Mouse (Mus musculus): ENCODE measurements around the gene Ift43.

DNA sequence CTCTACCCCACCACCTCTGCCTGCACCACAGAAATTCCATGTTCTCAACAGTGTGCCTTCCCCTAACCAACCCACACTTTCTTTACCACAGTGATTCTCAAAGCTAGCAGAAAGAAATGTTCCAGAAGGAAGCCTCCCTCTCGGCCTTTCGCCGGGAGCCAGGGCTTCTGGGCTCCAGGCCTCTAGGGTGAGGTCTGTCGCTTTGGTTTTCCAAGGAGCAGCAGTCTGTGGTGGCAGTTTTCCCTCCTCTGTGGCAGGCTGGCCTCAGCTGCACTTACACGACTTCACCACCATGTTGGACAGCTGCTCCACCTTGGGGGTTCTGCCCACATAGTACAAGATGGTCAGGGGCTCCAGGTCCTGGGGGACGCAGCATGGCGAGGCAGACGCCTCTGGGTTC is 24.8 kb upstream of the Ift43 start:
- TF ChIP-seq CTCF (IDR thresholded peaks at IDR 0.05; ENCODE audit: borderline replicate concordance, insufficient read depth, low read length) (no peak), POLR2A (IDR thresholded peaks at IDR 0.05; ENCODE audit: low read depth, low read length) (no peak)
